Mouse (Mus musculus): Measurements from ENCODE around the gene Ccdc136. TPM values are rescaled to one million over a fixed set of nuclear protein-coding genes. Genes with fewer than 3 reads are reported as not detected.
A peak's percentile ranks its signal among the peaks of the same experiment; 100 is the strongest.

Ccdc136 gene
- polyA plus RNA-seq, 1 experiment, result 19.7 TPM

DNA sequence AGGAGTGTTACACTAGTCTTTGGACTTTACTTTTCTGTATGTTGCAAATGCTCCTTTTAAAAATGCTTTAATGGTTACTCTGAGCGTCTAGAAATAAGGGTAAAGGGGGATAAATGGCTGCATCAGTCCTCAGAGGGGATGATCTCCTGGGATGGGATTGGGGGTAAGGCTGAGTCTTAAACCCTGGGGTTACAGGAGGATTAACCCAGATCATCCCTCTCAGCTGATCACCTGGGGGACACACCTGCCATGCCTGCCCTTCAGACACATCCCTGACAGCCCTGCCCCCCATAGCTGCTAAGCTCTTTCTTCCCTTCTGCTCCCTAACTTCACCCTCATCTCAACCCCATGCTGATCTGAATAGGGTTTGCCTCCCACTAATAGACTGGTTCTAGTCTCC is 1.8 kb upstream of the Ccdc136 start:
- no peak for DNase-seq (ENCODE audit: low spot score)

DNA sequence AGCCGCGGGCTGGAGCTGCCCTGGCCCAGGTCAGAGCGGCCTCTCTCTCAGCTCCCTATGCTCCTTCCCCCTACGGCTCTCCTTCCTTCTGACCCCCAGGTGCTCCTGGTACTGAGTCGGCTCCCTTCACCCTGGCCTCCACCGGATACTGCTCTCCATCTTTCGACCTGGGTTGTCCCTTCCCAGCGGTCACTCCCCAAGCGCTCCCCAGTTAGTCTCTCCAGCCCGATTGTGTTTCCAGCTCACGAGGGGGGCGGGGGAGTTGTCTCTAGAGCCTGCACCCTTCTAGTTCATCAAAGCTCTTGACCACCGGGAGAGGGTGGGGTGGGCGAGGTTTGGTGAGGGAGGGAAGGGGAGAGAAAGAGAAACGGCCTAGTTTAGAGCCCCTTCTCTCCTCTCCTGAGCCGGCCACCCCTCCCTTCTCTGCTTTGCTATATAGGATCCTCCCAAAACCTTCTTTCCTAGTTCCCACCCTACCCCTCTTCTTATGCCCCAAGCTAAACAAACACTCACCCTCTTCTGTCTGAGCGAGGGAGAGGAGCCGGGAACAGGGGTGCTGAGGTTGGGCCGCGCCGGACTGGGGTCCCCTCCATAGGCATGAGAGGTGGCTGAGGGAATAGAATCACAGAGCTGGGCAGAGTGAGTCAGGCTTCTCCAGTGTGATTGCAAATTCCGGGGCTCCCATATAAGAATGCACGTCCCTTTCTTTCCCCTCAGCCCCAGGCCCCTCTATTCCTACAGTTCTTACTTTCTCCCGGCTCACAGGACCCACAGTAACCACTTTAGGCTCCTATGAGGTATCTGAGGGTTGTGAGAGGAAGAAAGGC is 818 bp downstream of the Ccdc136 start:
- DNase-seq (ENCODE audit: low spot score), result no peak

DNA sequence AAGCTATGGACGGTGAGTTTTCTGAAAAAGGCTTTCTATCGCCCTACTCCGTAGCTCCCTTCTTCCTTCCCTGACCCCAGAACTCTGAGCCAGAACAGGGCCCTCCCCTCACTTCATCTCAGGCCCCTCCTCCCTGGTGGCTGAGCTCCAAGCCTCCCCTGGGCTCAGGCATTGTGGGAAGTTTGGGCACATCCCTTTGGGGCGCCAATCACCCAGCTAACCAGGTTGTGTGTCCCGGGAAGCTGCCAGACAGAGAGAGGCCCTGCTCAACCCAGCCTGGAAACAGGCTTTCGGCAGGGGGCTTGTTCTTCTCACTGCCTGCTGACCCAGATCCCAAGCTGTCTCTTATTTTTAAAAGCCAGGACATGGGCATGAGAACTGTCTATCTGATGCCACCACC is 1.5 kb downstream of the Ccdc136 start:
- DNase-seq (ENCODE audit: low spot score), result no peak

DNA sequence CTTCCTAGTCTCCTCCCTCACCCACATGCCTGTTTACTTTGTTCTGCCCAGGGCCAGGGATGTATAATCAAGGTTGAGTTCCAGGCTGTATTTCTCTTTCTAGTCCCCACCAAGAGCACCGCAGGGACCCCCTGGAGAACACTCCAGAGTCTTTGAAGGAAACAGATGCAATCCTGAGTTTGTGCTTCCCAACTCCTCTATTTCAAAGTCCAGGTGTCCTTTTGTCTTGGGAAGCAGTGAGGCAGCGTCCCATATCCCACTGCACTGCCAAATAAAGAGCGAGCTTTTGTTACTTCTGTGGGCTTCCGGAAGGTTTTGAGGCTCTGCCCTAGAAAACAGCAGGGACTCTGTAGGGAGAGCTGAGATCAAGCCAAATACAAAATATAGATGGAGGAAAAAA is 3.7 kb downstream of the Ccdc136 start:
- no peak for DNase-seq (ENCODE audit: low spot score)

DNA sequence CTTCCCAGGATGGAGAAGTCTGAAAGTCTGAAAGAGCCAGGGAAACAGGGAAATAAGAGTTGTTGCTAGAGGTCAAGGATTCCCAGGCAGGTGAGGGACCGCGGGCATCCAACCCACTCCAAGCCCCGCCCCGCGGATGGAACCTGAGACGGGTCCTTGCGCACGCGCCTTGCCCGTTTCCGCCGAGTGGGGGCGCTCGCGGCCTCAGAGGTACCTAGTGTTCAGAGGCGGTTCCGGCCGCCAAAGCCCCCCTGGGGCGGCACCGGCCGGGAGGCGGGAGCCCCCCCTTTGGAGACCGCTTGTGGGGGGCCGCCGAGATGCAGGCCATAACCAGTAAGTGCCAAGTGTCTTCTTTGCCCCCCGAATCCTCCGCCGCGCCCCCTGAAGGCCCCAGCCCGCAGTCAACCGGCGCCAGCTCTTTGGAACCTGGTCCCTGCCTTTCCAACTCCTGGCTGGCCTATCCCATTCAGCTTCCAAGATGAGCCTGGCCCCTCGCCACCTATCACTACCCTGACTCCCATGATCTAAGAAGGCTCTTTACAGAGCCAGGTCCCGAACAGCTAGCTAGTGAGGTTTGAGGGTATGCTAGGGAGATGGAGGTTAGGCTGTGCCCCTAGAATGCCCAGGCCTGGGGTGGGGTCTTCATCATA is 6.7 kb downstream of the Ccdc136 start:
- no peak for DNase-seq (ENCODE audit: low spot score)

DNA sequence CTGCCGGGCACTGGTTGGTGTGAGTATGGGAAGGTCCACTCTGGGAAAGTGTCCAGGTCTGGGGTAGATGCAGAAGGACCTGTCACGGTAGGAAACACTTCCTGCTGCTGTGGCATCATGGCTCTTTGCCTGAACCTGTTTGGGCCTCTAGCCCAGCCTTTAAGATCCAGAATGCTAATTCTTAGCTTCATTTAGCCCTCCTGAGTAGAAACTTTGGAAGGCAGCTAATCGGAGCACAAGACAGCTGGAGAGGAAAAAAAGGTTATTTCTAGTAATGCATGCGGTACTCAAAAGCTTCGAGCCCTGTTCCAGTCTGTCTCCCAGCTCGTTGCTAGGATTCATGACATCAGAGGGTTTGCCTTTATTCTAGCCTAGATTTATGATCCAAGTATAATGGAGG is 10.3 kb downstream of the Ccdc136 start:
- DNase-seq (ENCODE audit: low spot score), result no peak

DNA sequence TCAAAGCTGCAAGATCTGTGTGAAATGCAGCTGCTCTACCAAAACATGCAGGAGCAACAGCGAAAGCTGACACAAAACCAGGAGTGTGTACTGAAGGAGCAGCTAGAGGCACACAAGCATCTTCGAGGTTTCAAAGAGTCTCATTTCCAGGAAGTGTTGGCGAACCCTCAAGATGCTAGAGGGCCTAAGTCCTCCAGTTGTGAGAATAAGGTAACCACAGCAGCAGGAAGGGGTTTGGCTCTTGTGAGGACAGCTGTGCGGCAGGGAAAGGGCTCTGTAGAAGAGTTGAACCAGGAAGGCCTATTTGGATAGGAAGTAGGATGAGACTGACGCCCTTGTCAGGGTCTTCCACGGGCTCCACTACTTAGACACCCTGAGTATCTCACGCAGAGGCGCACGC is 19.3 kb downstream of the Ccdc136 start:
- DNase-seq (ENCODE audit: low spot score), result no peak

DNA sequence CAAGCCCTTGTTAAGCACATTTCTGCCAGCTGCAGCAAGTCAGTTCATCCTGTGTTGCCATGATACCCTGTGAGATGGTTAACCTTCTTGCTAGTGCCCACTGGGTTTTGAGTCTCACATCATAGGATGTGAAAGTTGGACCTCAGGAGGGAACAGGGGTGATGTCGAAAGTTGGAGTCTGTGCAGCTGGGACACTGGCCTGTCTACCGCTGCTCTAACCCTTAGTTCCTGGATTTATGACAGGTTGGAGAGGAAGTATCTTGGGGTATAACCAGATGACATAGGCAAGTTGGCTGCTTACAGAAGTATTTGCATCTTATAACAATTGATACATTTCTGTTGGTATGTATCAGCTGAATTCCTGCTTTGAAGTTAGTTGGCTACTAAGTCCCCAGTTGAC is 24.5 kb downstream of the Ccdc136 start:
- no peak for DNase-seq (ENCODE audit: low spot score)

DNA sequence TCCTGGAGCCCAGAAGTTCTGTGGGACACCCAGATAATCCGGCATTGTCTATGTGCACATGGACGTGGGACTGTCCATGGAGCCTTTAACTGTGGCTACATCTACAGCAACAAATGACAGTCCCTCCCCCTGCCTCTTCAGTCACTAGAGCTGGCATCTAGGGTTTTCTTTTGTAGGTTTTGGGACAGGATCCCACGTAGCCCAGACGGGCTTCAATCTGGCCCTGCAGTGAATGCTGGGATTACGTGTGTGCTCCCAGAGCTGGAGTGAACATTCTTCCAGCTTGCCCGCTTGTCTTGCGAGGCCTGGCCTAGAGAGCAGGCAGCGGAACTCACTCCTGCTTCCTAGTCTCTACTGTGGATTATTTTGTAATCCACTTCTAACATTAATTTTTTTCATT is 29.0 kb downstream of the Ccdc136 start:
- DNase-seq (ENCODE audit: low spot score), result no peak

DNA sequence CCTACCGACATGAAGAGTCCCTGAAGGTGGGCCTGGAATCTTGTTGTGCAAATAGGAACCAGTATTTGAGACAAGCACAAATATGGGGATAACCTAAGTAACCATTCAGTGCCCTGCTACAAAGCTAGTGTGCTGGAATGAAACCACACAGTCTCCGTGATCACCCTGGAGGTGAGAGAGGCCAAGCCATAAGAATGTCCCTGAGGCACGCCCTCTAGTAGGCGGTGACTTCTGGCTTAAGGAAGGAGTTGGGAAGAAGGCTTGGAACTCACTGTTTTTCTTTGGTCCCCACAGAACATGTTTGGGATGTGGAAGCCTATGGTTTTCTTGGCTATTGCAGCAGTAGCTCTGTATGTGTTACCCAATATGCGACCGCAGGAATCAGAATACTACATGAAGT is 30.2 kb downstream of the Ccdc136 start:
- DNase-seq (ENCODE audit: low spot score), result no peak

DNA sequence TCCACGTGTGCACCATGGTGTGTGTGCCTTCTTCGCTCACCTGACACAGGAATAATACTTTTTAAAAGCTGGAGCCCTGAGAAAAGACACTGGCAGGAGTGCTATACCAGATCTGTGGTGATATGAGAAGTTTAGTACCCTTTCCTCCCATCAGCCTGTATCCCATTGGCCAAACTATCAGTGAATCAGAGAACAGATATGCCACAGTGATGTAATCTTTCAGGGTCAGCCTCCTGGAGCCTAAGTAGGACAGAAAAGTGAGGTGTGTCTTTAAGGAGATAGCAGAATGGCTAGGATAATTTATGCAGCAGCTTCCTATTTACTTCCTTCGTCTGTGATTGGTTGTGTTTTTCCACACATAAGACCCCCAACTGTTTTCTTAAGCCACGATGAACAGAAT is 32.1 kb downstream of the Ccdc136 start:
- no peak for DNase-seq (ENCODE audit: low spot score)

DNA sequence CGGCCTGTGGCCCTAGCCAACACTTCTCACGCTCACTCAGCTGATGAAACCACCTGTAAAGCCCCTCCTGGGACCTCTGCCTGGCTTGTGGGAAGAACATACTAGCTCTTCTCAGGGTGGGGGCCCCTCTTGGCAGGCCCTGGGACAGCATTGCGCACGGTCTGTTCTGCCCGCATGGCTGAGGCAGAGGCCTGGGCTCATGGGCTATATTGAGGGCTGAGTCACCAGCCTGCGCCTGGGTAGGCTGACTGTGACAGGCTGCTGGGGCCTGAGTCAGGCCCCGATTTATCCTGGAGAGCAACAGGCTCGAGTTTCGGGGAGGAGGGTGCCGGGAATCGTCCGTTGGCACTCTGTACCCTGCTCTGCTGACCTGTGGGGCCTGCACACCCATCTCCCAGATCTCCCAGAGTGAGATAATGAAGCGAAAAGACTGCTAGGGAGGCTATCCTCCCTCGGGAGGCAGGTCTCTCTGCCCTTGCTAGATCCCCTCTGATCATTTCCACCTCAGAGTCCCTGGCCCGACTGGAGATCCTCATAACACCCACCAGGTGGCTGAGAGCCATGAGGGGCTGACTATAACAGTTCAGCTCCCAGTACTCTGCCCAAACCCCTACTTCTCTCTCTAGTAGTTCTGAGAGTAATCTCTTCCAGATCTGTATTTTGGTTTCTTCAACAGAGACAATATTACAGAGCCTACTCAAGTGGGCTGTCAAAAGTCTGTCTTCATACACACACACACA is 34.7 kb downstream of the Ccdc136 start:
- DNase-seq (ENCODE audit: low spot score), result no peak

DNA sequence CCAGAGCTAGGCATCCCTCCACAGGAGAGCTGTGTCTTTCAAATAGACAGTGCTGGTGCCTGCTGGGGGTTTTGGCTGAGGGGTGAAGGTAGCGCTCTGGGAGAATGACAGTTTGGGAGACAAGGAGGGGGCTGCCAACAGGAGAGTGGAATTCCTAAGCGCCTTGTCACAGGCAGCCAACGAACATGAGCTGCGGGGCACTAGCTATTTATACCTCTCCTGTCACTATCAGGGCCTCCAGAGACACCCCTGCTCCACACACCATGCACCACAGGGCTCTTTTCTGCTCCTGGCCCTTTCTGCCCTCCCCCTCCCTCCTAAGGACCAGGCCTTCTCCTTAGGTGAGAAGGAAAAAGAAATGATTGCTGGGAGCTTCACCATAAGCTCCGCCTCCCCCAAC is 35.4 kb downstream of the Ccdc136 start:
- no peak for DNase-seq (ENCODE audit: low spot score)

DNA sequence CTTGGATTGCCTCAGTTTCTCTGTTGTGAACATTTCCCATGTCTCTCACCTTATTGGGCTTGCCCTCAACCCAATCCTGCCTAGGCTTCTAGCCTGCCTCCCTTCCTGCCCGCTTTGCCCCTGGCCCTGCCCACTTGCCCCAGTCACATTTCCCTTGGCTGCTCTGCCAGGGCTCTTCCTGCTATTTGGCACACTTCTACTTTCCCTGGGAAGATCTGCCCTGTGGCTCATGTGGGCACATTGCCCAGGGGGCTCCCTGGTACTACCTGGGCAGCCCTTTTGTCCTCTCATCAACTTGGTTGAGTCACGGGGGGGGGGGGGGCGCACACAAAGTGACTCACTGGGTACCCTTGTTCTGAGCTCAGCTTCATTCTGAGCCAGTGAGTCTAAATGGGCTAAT is 36.0 kb downstream of the Ccdc136 start:
- no peak for DNase-seq (ENCODE audit: low spot score)

DNA sequence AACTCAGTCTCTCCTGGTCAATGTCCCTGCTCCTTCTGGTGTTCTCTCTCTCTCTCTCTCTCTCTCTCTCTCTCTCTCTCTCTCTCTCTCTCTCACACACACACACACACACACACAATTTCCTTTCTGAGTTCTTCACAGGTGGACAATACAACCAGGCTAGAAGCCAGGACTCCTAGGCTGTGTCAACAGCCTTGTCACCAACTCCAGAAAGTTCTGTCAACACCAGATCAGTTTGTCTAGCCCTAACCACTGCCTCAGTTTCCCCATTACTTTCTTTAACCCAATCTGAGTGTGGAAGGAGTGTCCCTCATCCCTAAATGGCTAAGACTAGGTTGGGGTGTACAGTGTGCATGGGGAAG is 36.5 kb downstream of the Ccdc136 start:
- DNase-seq (ENCODE audit: low spot score), result no peak

DNA sequence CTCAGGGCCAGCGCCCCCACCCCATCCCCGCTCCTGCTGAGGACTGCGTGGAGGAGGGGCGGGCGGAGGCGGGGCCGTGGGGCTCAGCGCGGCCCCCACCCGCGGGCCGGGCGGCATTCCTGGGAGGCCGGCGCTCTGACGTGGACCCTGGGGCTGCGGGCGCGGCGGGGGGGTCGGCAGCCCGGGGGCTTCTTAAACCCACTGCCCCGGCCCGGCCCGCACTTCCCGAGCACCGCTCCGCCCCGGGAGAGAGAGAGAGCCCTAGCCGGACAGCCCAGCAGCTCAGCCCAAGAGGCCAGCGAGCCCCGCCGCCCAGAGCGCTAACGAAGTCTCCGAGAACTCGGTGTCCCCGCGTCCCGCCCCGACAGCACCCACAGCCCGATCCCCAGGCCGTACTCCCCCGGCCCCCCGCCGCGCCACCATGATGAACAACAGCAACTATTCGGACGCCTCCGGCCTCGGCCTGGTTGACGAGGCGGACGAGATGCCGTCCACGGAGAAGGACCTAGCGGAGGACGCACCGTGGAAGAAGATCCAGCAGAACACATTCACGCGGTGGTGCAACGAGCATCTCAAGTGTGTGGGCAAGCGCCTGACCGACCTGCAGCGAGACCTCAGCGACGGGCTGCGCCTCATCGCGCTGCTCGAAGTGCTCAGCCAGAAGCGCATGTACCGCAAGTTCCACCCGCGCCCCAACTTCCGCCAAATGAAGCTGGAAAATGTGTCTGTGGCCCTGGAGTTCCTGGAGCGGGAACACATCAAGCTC is 37.1 kb downstream of the Ccdc136 start, which contains the start of gene Flnc:
TSS of gene Flnc (plus strand) at position 219 of the 766 bp plus-strand sequence.
- peak; percentile 58 for DNase-seq (ENCODE audit: low spot score)

DNA sequence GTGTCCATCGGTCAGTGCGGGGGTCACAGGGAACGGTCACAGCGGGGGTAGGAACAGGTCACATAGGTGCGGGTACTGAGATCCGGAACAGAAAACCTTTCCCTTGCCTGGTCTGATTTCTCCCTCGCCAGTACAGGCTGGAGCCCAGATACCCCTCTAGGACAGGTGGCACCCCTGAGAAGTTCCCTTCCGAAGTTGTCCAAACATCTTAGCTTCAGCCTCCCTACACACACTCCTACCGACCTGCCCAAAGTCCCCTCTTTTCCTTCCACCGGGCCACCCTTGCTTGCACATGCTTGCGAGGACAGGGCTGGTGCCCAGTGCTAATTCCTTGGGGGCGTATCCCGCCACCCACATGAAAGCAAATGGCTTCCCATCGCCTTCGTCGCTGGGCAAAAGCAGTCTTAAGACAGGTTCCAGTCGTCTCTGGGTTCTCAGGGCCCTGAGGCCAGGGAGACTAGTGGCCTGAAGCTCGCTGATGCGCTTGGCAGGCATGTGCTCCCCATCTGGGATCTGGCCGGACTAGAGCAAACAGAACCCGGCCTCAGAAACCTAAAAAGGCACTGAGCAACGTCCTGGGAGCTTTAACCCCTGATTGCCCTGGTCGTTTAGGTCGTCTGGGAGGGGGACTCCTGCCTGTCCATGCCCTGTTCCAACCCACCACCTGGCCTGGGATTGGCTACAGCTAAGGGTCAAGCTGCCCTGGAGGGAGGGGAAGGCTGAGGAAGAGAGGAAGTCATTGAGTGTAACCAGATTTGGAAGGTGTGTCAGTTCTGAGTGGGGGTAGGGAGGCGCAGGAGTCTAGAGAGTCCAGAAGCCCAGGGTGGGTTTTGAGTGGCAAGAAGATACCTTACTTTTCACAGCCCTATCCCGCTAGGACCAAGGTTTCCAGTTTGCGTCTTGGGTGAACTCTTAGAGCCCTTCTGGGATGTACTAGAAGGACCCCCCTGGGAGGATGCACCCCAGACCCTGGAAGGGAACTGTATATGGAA is 38.0 kb downstream of the Ccdc136 start:
- peak; percentile 27 for DNase-seq (ENCODE audit: low spot score)

DNA sequence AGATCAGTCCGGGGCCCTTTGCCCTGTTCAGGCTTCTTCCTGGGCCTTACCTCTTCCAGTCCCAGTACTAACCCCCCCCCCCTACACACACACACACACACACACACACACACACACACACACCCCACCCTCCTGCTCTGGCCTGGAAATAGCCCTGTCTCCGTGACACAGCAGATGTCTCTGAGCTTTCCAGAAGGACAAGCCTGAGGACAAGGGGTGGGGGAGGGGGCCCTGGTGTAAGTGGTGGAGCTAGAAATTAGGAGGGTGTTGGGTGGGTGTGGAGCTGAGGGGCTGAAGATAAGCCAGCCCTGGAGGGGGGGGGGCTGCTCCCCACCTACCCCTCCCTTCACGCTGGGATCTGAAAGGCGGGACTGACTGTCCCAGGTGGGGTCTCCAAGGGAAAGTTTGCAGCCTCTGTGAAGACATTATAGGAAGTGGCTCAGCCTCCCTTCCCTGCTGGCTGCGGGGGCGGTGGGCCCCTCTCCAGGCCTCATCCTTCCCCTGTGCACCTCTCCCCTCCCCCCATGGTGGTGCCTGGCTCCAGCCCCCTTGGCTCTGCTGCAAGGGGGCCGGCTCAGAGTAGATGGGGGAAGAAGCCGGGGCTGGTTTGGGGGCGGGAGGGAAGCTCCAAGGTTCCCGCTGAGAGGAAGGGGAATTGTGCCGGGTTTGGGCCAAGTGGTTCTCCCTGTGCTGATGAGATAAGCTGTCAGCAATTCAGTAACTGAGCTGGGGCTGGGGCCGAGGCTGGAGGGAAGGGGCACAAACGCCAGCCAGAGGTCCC is 39.0 kb downstream of the Ccdc136 start:
- peak; percentile 26 for DNase-seq (ENCODE audit: low spot score)

DNA sequence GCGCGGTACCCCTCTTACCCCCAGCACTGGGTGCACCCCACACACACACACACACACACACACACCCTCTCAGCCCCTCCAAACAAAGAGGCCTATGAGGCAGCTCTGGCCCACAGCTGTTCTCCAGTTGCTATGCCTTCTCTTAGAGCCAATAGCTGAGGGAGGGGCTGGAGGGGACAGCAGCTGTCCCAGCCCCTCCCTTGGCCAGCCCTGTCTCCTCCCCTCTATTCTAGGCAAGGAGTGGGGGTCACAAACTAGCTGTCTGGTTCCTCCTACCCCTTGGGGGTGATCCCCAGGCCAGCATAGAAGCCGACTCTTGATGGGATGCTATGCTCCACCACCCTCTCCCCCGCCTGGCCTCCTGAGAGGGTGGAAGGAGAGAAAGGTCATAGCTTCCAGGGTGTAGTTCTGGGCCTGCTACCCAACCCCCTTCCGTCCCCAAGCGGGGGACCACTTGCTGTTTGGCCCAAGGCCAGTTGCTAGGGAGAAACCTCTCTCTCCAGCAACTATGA is 39.9 kb downstream of the Ccdc136 start:
- no peak for DNase-seq (ENCODE audit: low spot score)

DNA sequence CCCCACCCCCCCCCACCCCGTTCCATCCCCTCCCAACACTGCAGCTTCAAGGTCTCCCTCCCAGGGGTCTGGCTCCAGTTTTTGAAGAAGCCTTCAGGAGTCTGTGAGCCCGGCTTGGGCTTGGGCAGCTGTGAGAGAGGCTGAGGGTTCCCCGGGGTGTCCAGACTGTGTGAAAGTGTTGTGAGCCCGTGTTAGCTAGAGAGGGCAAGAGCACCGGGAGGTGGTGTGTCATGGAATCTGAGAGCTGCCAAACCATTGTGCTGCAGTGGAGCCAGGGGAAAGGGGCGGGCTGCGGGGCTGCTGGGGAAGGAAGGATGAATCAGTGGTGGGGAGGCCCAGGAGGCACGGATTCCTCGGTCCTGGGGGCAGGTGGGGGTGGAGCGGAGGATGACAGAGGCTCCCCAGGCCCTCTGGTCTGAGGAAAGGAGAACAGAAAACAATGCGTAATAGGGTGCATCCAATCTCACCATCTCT is 40.4 kb downstream of the Ccdc136 start:
- no peak for DNase-seq (ENCODE audit: low spot score)
